Mouse (Mus musculus): ENCODE results near the gene Vmn1r67.

Gene Vmn1r67

GRCm38 (mm10) chr7:10443031-10443430, at the start of gene Vmn1r67:
Gene Vmn1r67, plus strand, starts transcription at chr7:10443331.
- DNase-seq (ENCODE audit: extremely low spot score, low read depth, low spot score), result no peak

GRCm38 (mm10) chr7:10458166-10458565, 15.0 kb downstream of the Vmn1r67 start:
- no peak for DNase-seq (ENCODE audit: extremely low spot score, low read depth, low spot score)

- no peak for DNase-seq (ENCODE audit: extremely low spot score, low read depth, low spot score)
These were observed 36.7 kb downstream of the Vmn1r67 start for GRCm38 (mm10) chr7:10479813-10480212.

GRCm38 (mm10) chr7:10480588-10481233, 37.6 kb downstream of the Vmn1r67 start:
- DNase-seq (ENCODE audit: extremely low spot score, low read depth, low spot score), result no peak

- DNase-seq (ENCODE audit: extremely low spot score, low read depth, low spot score), result peak; percentile 75
These were observed 51.8 kb downstream of the Vmn1r67 start, which contains the start of gene Zik1 for GRCm38 (mm10) chr7:10494786-10495521. Gene Zik1, minus strand, starts transcription at chr7:10495394.

GRCm38 (mm10) chr7:10495578-10495977, 52.4 kb downstream of the Vmn1r67 start:
- DNase-seq (ENCODE audit: extremely low spot score, low read depth, low spot score), result no peak

Data from hindlimb bud, embryonic 11.5 days (tissue).